Mouse (Mus musculus) 416B (cell line): ENCODE measurements around the gene Cars.
A peak's percentile ranks its signal among the peaks of the same experiment; 100 is the strongest.
"Not testable (repeated sequence)": the region's sequence is repeated elsewhere in the genome, so short reads cannot be mapped to it uniquely, and the experiment has no call there.

Source experiments
- DNase-seq: peaks from one replicate; pipeline ENCODE4 v3.0.0; 2011; ENCODE audit warnings: low read depth

The Cars gene

GRCm38 (mm10) chr7:143583956-143584355 is 15.9 kb downstream of the Cars start:
- DNase-seq = peak; percentile 80

GRCm38 (mm10) chr7:143583025-143583424 is 16.9 kb downstream of the Cars start:
- DNase-seq = no peak

- no peak for DNase-seq
These were observed 24.1 kb downstream of the Cars start for GRCm38 (mm10) chr7:143575751-143576150.

GRCm38 (mm10) chr7:143565648-143566039 is 34.2 kb downstream of the Cars start:
- DNase-seq = peak; percentile 99

GRCm38 (mm10) chr7:143565015-143565647 is 34.8 kb downstream of the Cars start:
- no peak for DNase-seq

GRCm38 (mm10) chr7:143563787-143564186 is 36.1 kb downstream of the Cars start:
- no peak for DNase-seq

GRCm38 (mm10) chr7:143557616-143558015 is 42.3 kb downstream of the Cars start:
- DNase-seq = no peak

GRCm38 (mm10) chr7:143556964-143557610 is 42.8 kb downstream of the Cars start:
- peak; percentile 78 for DNase-seq

GRCm38 (mm10) chr7:143549588-143550220 is 50.2 kb downstream of the Cars start:
- peak; percentile 42 for DNase-seq

GRCm38 (mm10) chr7:143548976-143549457 is 50.9 kb downstream of the Cars start, which contains the start of gene Nap1l4:
TSS of gene Nap1l4 (minus strand) at chr7:143549106.
- DNase-seq = peak; percentile 100

- DNase-seq = peak; percentile 89
These were observed 51.5 kb downstream of the Cars start for GRCm38 (mm10) chr7:143548231-143548961.

GRCm38 (mm10) chr7:143546554-143546953 is 53.3 kb downstream of the Cars start:
- DNase-seq = no peak

GRCm38 (mm10) chr7:143544368-143544767 is 55.5 kb downstream of the Cars start:
- peak; percentile 58 for DNase-seq

- no peak for DNase-seq
These were observed 61.2 kb downstream of the Cars start for GRCm38 (mm10) chr7:143538671-143539070.

GRCm38 (mm10) chr7:143538229-143538628 is 61.7 kb downstream of the Cars start:
- not testable (repeated sequence) for DNase-seq

- no peak for DNase-seq
These were observed 63.6 kb downstream of the Cars start for GRCm38 (mm10) chr7:143536251-143536650.

GRCm38 (mm10) chr7:143533284-143533683 is 66.6 kb downstream of the Cars start:
- DNase-seq = no peak

GRCm38 (mm10) chr7:143532410-143532809 is 67.5 kb downstream of the Cars start:
- peak; percentile 34 for DNase-seq

GRCm38 (mm10) chr7:143519333-143519732 is 80.6 kb downstream of the Cars start:
- no peak for DNase-seq

GRCm38 (mm10) chr7:143514416-143514768 is 85.5 kb downstream of the Cars start:
- DNase-seq = no peak

- peak; percentile 54 for DNase-seq
These were observed 86.0 kb downstream of the Cars start for GRCm38 (mm10) chr7:143513763-143514415.

GRCm38 (mm10) chr7:143511335-143511712 is 88.6 kb downstream of the Cars start:
- DNase-seq = no peak
